25 mouse cellular contexts compared by ENCODE assay signal in the genomic region with DNA sequence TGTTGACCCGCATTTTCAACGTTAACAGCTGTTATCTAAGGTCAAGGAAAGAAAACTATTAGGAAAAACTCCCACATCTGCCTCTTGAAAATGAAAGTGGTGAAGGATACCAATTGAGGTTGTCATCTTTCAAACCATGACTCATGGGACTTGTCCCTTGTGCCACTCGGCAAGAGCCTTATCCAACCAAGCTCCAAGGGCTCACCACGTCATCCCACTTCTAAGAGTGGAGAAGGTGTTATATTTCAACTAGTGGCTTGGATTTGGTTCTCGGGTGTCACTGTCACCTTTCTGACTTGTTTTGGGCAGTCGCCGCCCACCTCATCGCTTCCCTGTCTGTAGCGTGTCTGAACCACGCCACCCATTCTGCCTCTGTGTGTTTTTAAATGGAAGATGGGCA. TPM values are rescaled to one million over a fixed set of nuclear protein-coding genes. Genes with fewer than 3 reads are reported as not detected.
DNase-seq lines count a peak whose midpoint lies in the region; ATAC-seq and TF ChIP-seq lines count a peak whose summit lies in the region.
"Had no signal": no experiment of that assay in that cellular context is flagged by ENCODE, and none has a peak within 500 bp of the region (broad histone marks: within the 10 kb centered on the region; RNA-seq: fewer than 3 reads in every experiment).

No protein-coding gene starts in this region.

- ATAC-seq in intestine, postnatal 0 days = no peak
- no peak for ATAC-seq in intestine, embryonic 16.5 days
- ATAC-seq: activated CD4-positive, CD25-positive, alpha-beta regulatory T cell, adult 4 months; forebrain, embryonic 13.5 days; forebrain, embryonic 15.5 days; Patski had no signal

- no peaks in the 10 kb centered on the region for H3K9me3 ChIP-seq in intestine, postnatal 0 days (ENCODE audit: control insufficient read depth)
- no peaks in the 10 kb centered on the region for H3K9me3 ChIP-seq in intestine, embryonic 16.5 days (ENCODE audit: control insufficient read depth, low read length)
- H3K9me3 ChIP-seq: embryonic facial prominence, embryonic 10.5 days; embryonic facial prominence, embryonic 12.5 days; forebrain, embryonic 13.5 days; forebrain, embryonic 15.5 days; G1E had no signal

- H3K79me2 ChIP-seq in myocyte (ENCODE audit: control insufficient read depth, insufficient read depth) = no peaks in the 10 kb centered on the region

- H3K36me3 ChIP-seq in intestine, postnatal 0 days (ENCODE audit: control insufficient read depth, insufficient read depth) = peaks cover 16% of the 10 kb centered on the region
- H3K36me3 ChIP-seq in intestine, embryonic 16.5 days (ENCODE audit: control insufficient read depth, insufficient read depth, low read length) = 0 out of 2 replicates have a peak, but pooled peaks cover 4% of the 10 kb centered on the region
- H3K36me3 ChIP-seq in myocyte (ENCODE audit: control insufficient read depth, insufficient read depth) = no peaks in the 10 kb centered on the region
- peaks cover 65% of the 10 kb centered on the region for H3K36me3 ChIP-seq in small intestine, adult 2 months (ENCODE audit: control insufficient read depth, insufficient read depth, low read length)
- H3K36me3 ChIP-seq: embryonic facial prominence, embryonic 10.5 days; embryonic facial prominence, embryonic 12.5 days; forebrain, embryonic 15.5 days; G1E had no signal

- no peak overlapping the region for H3K4me2 ChIP-seq in intestine, postnatal 0 days (replicated peaks; ENCODE audit: low read depth)
- H3K4me2 ChIP-seq in intestine, embryonic 16.5 days (ENCODE audit: low read depth, low read length) = no peak overlapping the region
- peak overlapping the region; percentile 58 for H3K4me2 ChIP-seq in myocyte (ENCODE audit: low read depth)
- H3K4me2 ChIP-seq: embryonic facial prominence, embryonic 12.5 days; forebrain, embryonic 13.5 days; forebrain, embryonic 15.5 days had no signal

- no peak for TF ChIP-seq POLR2A in myocyte (IDR thresholded peaks at IDR 0.05; ENCODE audit: insufficient read length, low read depth)
- TF ChIP-seq POLR2A in small intestine, adult 2 months (IDR thresholded peaks at IDR 0.05; ENCODE audit: low read depth, low read length) = no peak

- no peak overlapping the region for H3K9ac ChIP-seq in intestine, postnatal 0 days (ENCODE audit: low read depth, low read length)
- no peak overlapping the region for H3K9ac ChIP-seq in intestine, embryonic 16.5 days (ENCODE audit: low read depth, low read length)
- H3K9ac ChIP-seq: embryonic facial prominence, embryonic 12.5 days; forebrain, embryonic 13.5 days; forebrain, embryonic 15.5 days had no signal

- DNase-seq in heart, adult 11 months = peak; percentile 85
- no peak for DNase-seq in heart, adult 9 months (ENCODE audit: low spot score in 2 of 2)
- DNase-seq in layer of hippocampus, postnatal 25 days (ENCODE audit: extremely low spot score in 1 of 2, low spot score in 1 of 2) = no peak
- no peak for DNase-seq in kidney, adult 8-10 months
- DNase-seq: adrenal gland, adult 8-10 months; adrenal gland, postnatal 14 days; adrenal gland, postnatal 36 days; cerebellum, adult 11-12 months; cerebellum, adult 2 months; cerebellum, adult 9-10 months; cerebellum, postnatal 10 days; cerebellum, postnatal 25 days had no signal

- H3K27ac ChIP-seq in intestine, postnatal 0 days (ENCODE audit: low read depth, low read length) = 0 out of 2 replicates have a peak overlapping the region, but pooled peaks have one; percentile 15
- no peak overlapping the region for H3K27ac ChIP-seq in intestine, embryonic 16.5 days (ENCODE audit: low read length)
- H3K27ac ChIP-seq in small intestine, adult 2 months (ENCODE audit: insufficient read depth, low read depth, low read length) = no peak overlapping the region; the same call in 1 of the 2 replicates
- H3K27ac ChIP-seq: embryonic facial prominence, embryonic 10.5 days; embryonic facial prominence, embryonic 12.5 days; forebrain, embryonic 13.5 days; forebrain, embryonic 15.5 days had no signal

- H3K27me3 ChIP-seq in intestine, postnatal 0 days (replicated peaks; ENCODE audit: control insufficient read depth, insufficient read depth, low read length) = no peaks in the 10 kb centered on the region
- H3K27me3 ChIP-seq in intestine, embryonic 16.5 days (replicated peaks; ENCODE audit: control insufficient read depth, insufficient read depth, low read length) = no peaks in the 10 kb centered on the region
- H3K27me3 ChIP-seq in myocyte (ENCODE audit: control insufficient read depth, insufficient read depth, insufficient read length) = no peaks in the 10 kb centered on the region
- no peaks in the 10 kb centered on the region for H3K27me3 ChIP-seq in small intestine, adult 2 months (ENCODE audit: control insufficient read depth, insufficient read depth, low read length)
- H3K27me3 ChIP-seq: embryonic facial prominence, embryonic 12.5 days; forebrain, embryonic 13.5 days; forebrain, embryonic 15.5 days; Patski had no signal

- H3K4me1 ChIP-seq in intestine, postnatal 0 days (replicated peaks; ENCODE audit: control insufficient read depth, insufficient read depth, low read length) = no peaks in the 10 kb centered on the region; the same call in 1 of the 2 replicates
- H3K4me1 ChIP-seq in intestine, embryonic 16.5 days (ENCODE audit: control insufficient read depth, insufficient read depth, low read length) = peaks cover 7% of the 10 kb centered on the region
- H3K4me1 ChIP-seq in small intestine, adult 2 months (ENCODE audit: control insufficient read depth, insufficient read depth, insufficient read length, low read length) = peaks cover 25% of the 10 kb centered on the region
- H3K4me1 ChIP-seq: embryonic facial prominence, embryonic 10.5 days; embryonic facial prominence, embryonic 12.5 days; forebrain, embryonic 13.5 days; forebrain, embryonic 15.5 days had no signal

- TF ChIP-seq CTCF in intestine, postnatal 0 days (IDR thresholded peaks at IDR 0.05; ENCODE audit: low read depth) = no peak
- TF ChIP-seq CTCF in small intestine, adult 2 months (IDR thresholded peaks at IDR 0.05; ENCODE audit: extremely low read depth, insufficient read length, insufficient replicate concordance, low read depth, low read length) = no peak

- no peak overlapping the region for H3K4me3 ChIP-seq in intestine, postnatal 0 days (ENCODE audit: low read depth, low read length)
- H3K4me3 ChIP-seq in intestine, embryonic 16.5 days (ENCODE audit: low read length) = no peak overlapping the region
- no peak overlapping the region for H3K4me3 ChIP-seq in myocyte
- H3K4me3 ChIP-seq in small intestine, adult 2 months (ENCODE audit: low read depth, low read length) = 0 out of 2 replicates have a peak overlapping the region, but pooled peaks have one; percentile 5
- H3K4me3 ChIP-seq: embryonic facial prominence, embryonic 10.5 days; embryonic facial prominence, embryonic 12.5 days; forebrain, embryonic 13.5 days; forebrain, embryonic 15.5 days had no signal

- WGBS in intestine, postnatal 0 days = 75% methylated on average over 10 of the region's 10 CpGs
- WGBS in intestine, embryonic 16.5 days = 82% methylated on average over 10 of the region's 10 CpGs
- WGBS in small intestine, adult 2 months = 76% methylated on average over 10 of the region's 10 CpGs

- no peak overlapping the region for H3ac ChIP-seq in myocyte (ENCODE audit: control insufficient read depth, insufficient read length)

TF ChIP-seq in myocyte, 11 proteins besides CTCF, POLR2A, EP300 and RAD21:
- no peak for TF ChIP-seq REST (IDR thresholded peaks at IDR 0.05; ENCODE audit: insufficient read depth, insufficient read length)
- no peak for TF ChIP-seq SRF (IDR thresholded peaks at IDR 0.05; ENCODE audit: control insufficient read depth, insufficient read length, low read depth)
- no peak for TF ChIP-seq MYOG (IDR thresholded peaks at IDR 0.05; ENCODE audit: control insufficient read depth in 1 of 3, insufficient read depth in 1 of 3, insufficient read length in 2 of 3, low read depth in 2 of 3)
- no peak for TF ChIP-seq POLR2AphosphoS2 (IDR thresholded peaks at IDR 0.05; ENCODE audit: insufficient read length, low read depth)
- no peak for TF ChIP-seq TCF3 (IDR thresholded peaks at IDR 0.05; ENCODE audit: insufficient read length, low read depth)
- TF ChIP-seq TCF12 (IDR thresholded peaks at IDR 0.05; ENCODE audit: insufficient read depth, poor library complexity, severe bottlenecking) = no peak
- no peak for TF ChIP-seq MYOD1 (IDR thresholded peaks at IDR 0.05; ENCODE audit: control insufficient read depth in 1 of 3, insufficient read length in 2 of 3, low read depth in 2 of 3)
- TF ChIP-seq CEBPB (IDR thresholded peaks at IDR 0.05; ENCODE audit: insufficient read depth, poor library complexity, severe bottlenecking) = no peak
- no peak for TF ChIP-seq MAX (IDR thresholded peaks at IDR 0.05; ENCODE audit: low read depth)
- TF ChIP-seq E2F4 (IDR thresholded peaks at IDR 0.05; ENCODE audit: insufficient read depth) = no peak
- TF ChIP-seq USF1 (IDR thresholded peaks at IDR 0.05; ENCODE audit: low read depth) = no peak

RNA-seq across cellular contexts. Expression of a gene that starts 19.4 kb away (rescaled TPM):
- polyA plus RNA-seq in intestine, postnatal 0 days (2015; fragmentation: Nextera tagmentation; extraction: Ambion mirVana) = 4.3 and 4.7 TPM in 2 replicates
- 9.2 and 9.4 TPM in 2 replicates for polyA plus RNA-seq in intestine, embryonic 16.5 days (2015; fragmentation: Nextera tagmentation; extraction: Ambion mirVana)
- 6.3 TPM for polyA plus RNA-seq in myocyte (2012; fragmentation: generic; extraction: Trizol)
- 0.14 and 0.24 TPM in 2 replicates for polyA plus RNA-seq in small intestine, adult 2 months (2012; rRNA removed)
- 1 to 10 TPM; 4.2 to 4.9 TPM for total RNA-seq in layer of hippocampus, postnatal 25 days (2021)

RNA-seq across cellular contexts. Expression of a gene that starts 20.9 kb away (rescaled TPM):
- polyA plus RNA-seq in intestine, postnatal 0 days (2015; fragmentation: Nextera tagmentation; extraction: Ambion mirVana) = 930 and 998 TPM in 2 replicates
- polyA plus RNA-seq in intestine, embryonic 16.5 days (2015; fragmentation: Nextera tagmentation; extraction: Ambion mirVana) = 405 and 573 TPM in 2 replicates
- polyA plus RNA-seq in myocyte (2012; fragmentation: generic; extraction: Trizol) = 4.1 TPM
- 60.5 and 108 TPM in 2 replicates for polyA plus RNA-seq in small intestine, adult 2 months (2012; rRNA removed)
- total RNA-seq in layer of hippocampus, postnatal 25 days (2021) = 1 to 10 TPM; 5.3 to 5.8 TPM

RNA-seq across cellular contexts. Expression of a gene that starts 56.7 kb away (rescaled TPM):
- polyA plus RNA-seq in intestine, postnatal 0 days (2015; fragmentation: Nextera tagmentation; extraction: Ambion mirVana) = not detected in 2 replicates
- polyA plus RNA-seq in intestine, embryonic 16.5 days (2015; fragmentation: Nextera tagmentation; extraction: Ambion mirVana) = 0.17 TPM in 1 of 2 replicates, not detected in the other
- 0.24 TPM for polyA plus RNA-seq in myocyte (2012; fragmentation: generic; extraction: Trizol)
- polyA plus RNA-seq in small intestine, adult 2 months (2012; rRNA removed) = 0.10 and 0.19 TPM in 2 replicates
- total RNA-seq in layer of hippocampus, postnatal 25 days (2021) = under 1 TPM in 1 of 2 experiments, not detected in 1; 0.28 TPM
- total RNA-seq: adrenal gland, adult 18-20 months; adrenal gland, postnatal 14 days; adrenal gland, postnatal 36 days had no signal
- polyA plus RNA-seq: activated CD4-positive, CD25-positive, alpha-beta regulatory T cell, adult 4 months; embryonic facial prominence, embryonic 10.5 days; embryonic facial prominence, embryonic 12.5 days; forebrain, embryonic 11.5 days; forebrain, embryonic 13.5 days; G1E had no signal

RNA-seq across cellular contexts. Expression of a gene that starts 59.0 kb away (rescaled TPM):
- 0.07 and 0.08 TPM in 2 replicates for polyA plus RNA-seq in intestine, postnatal 0 days (2015; fragmentation: Nextera tagmentation; extraction: Ambion mirVana)
- 0.15 and 0.18 TPM in 2 replicates for polyA plus RNA-seq in intestine, embryonic 16.5 days (2015; fragmentation: Nextera tagmentation; extraction: Ambion mirVana)
- polyA plus RNA-seq in myocyte (2012; fragmentation: generic; extraction: Trizol) = 22.3 TPM
- 0.01 and 0.04 TPM in 2 replicates for polyA plus RNA-seq in small intestine, adult 2 months (2012; rRNA removed)
- 1 to 10 TPM; 1.5 to 2.4 TPM for total RNA-seq in layer of hippocampus, postnatal 25 days (2021)
- polyA plus RNA-seq: activated CD4-positive, CD25-positive, alpha-beta regulatory T cell, adult 4 months; forebrain, embryonic 11.5 days had no signal

Comparison
In these comparisons a context has a peak if more than half of its experiments do, and no peak if none do; other contexts are left out.
1. RNA of a gene that starts 20.9 kb away (polyA plus RNA-seq): 930 to 998 TPM in intestine, postnatal 0 days, 405 to 573 TPM in intestine, embryonic 16.5 days and 60.5 to 108 TPM in small intestine, adult 2 months; 4.1 TPM in myocyte (single experiment); every median in the first group is over 10 times any median in the second.